Mouse (Mus musculus): Measurements from ENCODE around the gene Iqcd.

DNA sequence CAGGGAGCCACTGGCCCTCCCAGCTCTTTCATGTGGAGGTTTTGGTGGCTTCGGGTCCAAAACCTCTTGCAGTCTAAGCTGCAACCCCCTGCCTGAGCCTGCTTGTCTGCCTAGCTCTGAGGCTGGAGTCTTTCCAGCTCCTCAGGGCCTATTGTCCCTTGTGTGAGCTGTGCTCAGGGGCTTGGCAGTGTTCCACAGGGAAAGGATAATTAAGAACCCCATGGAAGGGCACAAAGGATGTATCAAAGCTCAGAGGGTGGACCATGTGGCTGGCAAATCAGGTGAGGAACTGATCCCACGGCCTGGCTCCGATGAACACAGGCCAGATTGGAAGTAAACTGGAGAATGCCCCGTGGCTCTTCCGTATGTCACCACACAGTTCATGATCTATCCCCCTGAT is 22.7 kb upstream of the Iqcd start:
- TF ChIP-seq POLR2A (IDR thresholded peaks at IDR 0.05; ENCODE audit: insufficient read length, low read depth) = no peak
- TF ChIP-seq MAX (IDR thresholded peaks at IDR 0.05; ENCODE audit: low read depth) = no peak
- TF ChIP-seq USF1 (IDR thresholded peaks at IDR 0.05; ENCODE audit: low read depth) = no peak
- TF ChIP-seq TCF12 (IDR thresholded peaks at IDR 0.05; ENCODE audit: insufficient read depth, poor library complexity, severe bottlenecking) = no peak
- TF ChIP-seq MYOD1 (IDR thresholded peaks at IDR 0.05; ENCODE audit: control insufficient read depth in 1 of 3, insufficient read length in 2 of 3, low read depth in 2 of 3) = peak in 1 of 3 experiments; percentile 9
- TF ChIP-seq CEBPB (IDR thresholded peaks at IDR 0.05; ENCODE audit: insufficient read depth, poor library complexity, severe bottlenecking) = no peak
